Mouse (Mus musculus): Measurements from ENCODE around the gene Aacs. TPM values are rescaled to one million over a fixed set of nuclear protein-coding genes. Genes with fewer than 3 reads are reported as not detected.

The Aacs gene
- polyA plus RNA-seq, 1 experiment from 2014 or later = 103 TPM

GRCm38 (mm10) chr5:125546293-125546692, 70.7 kb downstream of the Aacs start:
- H3K9ac ChIP-seq (replicated peaks) = no peak overlapping the region; the same call in 1 of the 2 replicates
- no peak for ATAC-seq (ENCODE audit: low FRiP score)

GRCm38 (mm10) chr5:125549750-125550489, 74.3 kb downstream of the Aacs start:
- no peak overlapping the region for H3K4me2 ChIP-seq
- no peaks in the 10 kb centered on the region for H3K36me3 ChIP-seq
- peaks cover 8% of the 10 kb centered on the region for H3K4me1 ChIP-seq
- no peaks in the 10 kb centered on the region for H3K27me3 ChIP-seq (replicated peaks)
- WGBS = 28% methylated on average over 11 of the region's 11 CpGs
- H3K9ac ChIP-seq (replicated peaks) = no peak overlapping the region
- H3K27ac ChIP-seq (replicated peaks) = no peak overlapping the region
- H3K4me3 ChIP-seq (replicated peaks) = no peak overlapping the region
- no peak for ATAC-seq (ENCODE audit: low FRiP score)
- no peaks in the 10 kb centered on the region for H3K9me3 ChIP-seq (replicated peaks)

More at GRCm38 (mm10) chr5:125546293-125546692, 70.7 kb downstream of the Aacs start:
- Histone ChIP-seq H3K4me1 (peaks cover 8% of the 10 kb centered on the region), H3K9me3 (replicated peaks) (no peaks in the 10 kb centered on the region), H3K27ac (replicated peaks) (no peak overlapping the region), H3K4me3 (replicated peaks) (no peak overlapping the region), H3K4me2 (peak overlapping the region; percentile 20), H3K27me3 (replicated peaks) (0 out of 2 replicates have a peak, but pooled peaks cover 2% of the 10 kb centered on the region), H3K36me3 (no peaks in the 10 kb centered on the region)
- WGBS = 31% methylated on average over 13 of the region's 13 CpGs

GRCm38 (mm10) chr5:125555732-125556131, 80.1 kb downstream of the Aacs start:
- Histone ChIP-seq H3K9ac (replicated peaks) (no peak overlapping the region), H3K4me2 (no peak overlapping the region), H3K36me3 (no peaks in the 10 kb centered on the region), H3K9me3 (replicated peaks) (no peaks in the 10 kb centered on the region), H3K27ac (replicated peaks) (no peak overlapping the region), H3K4me1 (0 out of 2 replicates have a peak, but pooled peaks cover 3% of the 10 kb centered on the region), H3K4me3 (replicated peaks) (no peak overlapping the region), H3K27me3 (replicated peaks) (no peaks in the 10 kb centered on the region)
- ATAC-seq (ENCODE audit: low FRiP score) = no peak
- 64% methylated on average over 5 of the region's 5 CpGs for WGBS

- no peak overlapping the region for H3K4me3 ChIP-seq (replicated peaks)
- H3K4me2 ChIP-seq = no peak overlapping the region
- H3K27me3 ChIP-seq (replicated peaks) = no peaks in the 10 kb centered on the region
- no peak for ATAC-seq (ENCODE audit: low FRiP score)
- H3K9me3 ChIP-seq (replicated peaks) = no peaks in the 10 kb centered on the region
- H3K4me1 ChIP-seq = peaks cover 15% of the 10 kb centered on the region
- no peak overlapping the region for H3K9ac ChIP-seq (replicated peaks)
- WGBS = 23% methylated on average over 6 of the region's 6 CpGs
- H3K27ac ChIP-seq (replicated peaks) = no peak overlapping the region; the same call in 1 of the 2 replicates
- H3K36me3 ChIP-seq = no peaks in the 10 kb centered on the region
Observed at GRCm38 (mm10) chr5:125563492-125563891, 87.9 kb downstream of the Aacs start.

GRCm38 (mm10) chr5:125565725-125566124, 90.1 kb downstream of the Aacs start:
- H3K36me3 ChIP-seq = no peaks in the 10 kb centered on the region
- H3K9me3 ChIP-seq (replicated peaks) = no peaks in the 10 kb centered on the region
- no peak overlapping the region for H3K4me2 ChIP-seq
- no peak overlapping the region for H3K4me3 ChIP-seq (replicated peaks)
- H3K9ac ChIP-seq (replicated peaks) = no peak overlapping the region
- WGBS = 32% methylated on average over 11 of the region's 11 CpGs
- H3K27me3 ChIP-seq (replicated peaks) = no peaks in the 10 kb centered on the region
- no peak overlapping the region for H3K27ac ChIP-seq (replicated peaks)
- peak; percentile 45; the same call in 1 of the 2 replicates for ATAC-seq (ENCODE audit: low FRiP score)
- peaks cover 15% of the 10 kb centered on the region for H3K4me1 ChIP-seq

Small RNA genes lying within 50 kb of the gene (microRNA-seq; reads per million reads assigned to microRNA genes)
- not detected for gene Gm27551

Other genes starting within 250 kb of the Aacs start
- 50.5 and 55.5 TPM in 2 replicates for gene Scarb1, start 134.7 kb upstream of the Aacs start, polyA plus RNA-seq (2015; fragmentation: Nextera tagmentation; extraction: Ambion mirVana)
- gene Gm10382, start 86.5 kb upstream of the Aacs start, polyA plus RNA-seq (2015; fragmentation: Nextera tagmentation; extraction: Ambion mirVana) = 0.59 and 0.74 TPM in 2 replicates
- gene Ubc, start 85.6 kb upstream of the Aacs start, polyA plus RNA-seq (2015; fragmentation: Nextera tagmentation; extraction: Ambion mirVana) = 1,353 and 1,380 TPM in 2 replicates
- 9.9 and 10.9 TPM in 2 replicates for gene Dhx37, start 41.7 kb upstream of the Aacs start, polyA plus RNA-seq (2015; fragmentation: Nextera tagmentation; extraction: Ambion mirVana)
- gene Bri3bp, start 34.2 kb upstream of the Aacs start, polyA plus RNA-seq (2015; fragmentation: Nextera tagmentation; extraction: Ambion mirVana) = 37.3 and 40.6 TPM in 2 replicates
- 4.9 and 5.6 TPM in 2 replicates for gene Tmem132b, start 56.0 kb downstream of the Aacs start, polyA plus RNA-seq (2015; fragmentation: Nextera tagmentation; extraction: Ambion mirVana)